In the genomic region with DNA sequence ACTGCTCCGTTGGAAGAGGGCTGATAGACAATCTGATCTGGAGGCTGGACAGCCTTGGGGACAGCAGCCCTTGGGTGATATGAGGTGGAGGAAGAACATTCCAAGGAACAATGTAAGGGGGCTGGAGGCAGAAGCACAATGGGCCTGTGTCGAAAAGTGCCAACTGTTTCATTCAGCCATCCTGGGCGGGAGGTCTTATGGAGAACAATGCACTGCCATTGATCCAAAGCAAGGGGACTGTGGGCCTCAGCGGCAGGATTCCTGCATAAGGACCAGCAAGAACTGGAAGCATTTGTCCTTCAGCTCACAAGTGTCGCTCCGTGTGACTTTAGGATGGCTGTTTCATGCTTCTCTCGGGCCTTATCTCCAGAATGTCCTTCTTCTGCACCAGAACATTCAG, we compare ENCODE assay signal across 13 mouse cellular contexts. TPM values are rescaled to one million over a fixed set of nuclear protein-coding genes. Genes with fewer than 3 reads are reported as not detected.
DNase-seq lines count a peak whose midpoint lies in the region; ATAC-seq and TF ChIP-seq lines count a peak whose summit lies in the region.
"Had no signal": no experiment of that assay in that cellular context is flagged by ENCODE, and none has a peak within 500 bp of the region (broad histone marks: within the 10 kb centered on the region; RNA-seq: fewer than 3 reads in every experiment).

No protein-coding gene starts in this region.

- H3K36me3 ChIP-seq in heart, embryonic 11.5 days (ENCODE audit: control insufficient read depth, insufficient read depth, low read length): no peaks in the 10 kb centered on the region
- no peaks in the 10 kb centered on the region for H3K36me3 ChIP-seq in hindbrain, embryonic 12.5 days
- H3K36me3 ChIP-seq in hindbrain, postnatal 0 days (ENCODE audit: insufficient read depth, low read length): no peaks in the 10 kb centered on the region
- H3K36me3 ChIP-seq: liver, embryonic 13.5 days had no signal

- ATAC-seq in heart, embryonic 11.5 days (replicated peaks; ENCODE audit: insufficient number of reproducible peaks, low FRiP score, low TSS enrichment): no peak
- peak; percentile 11; the same call in 1 of the 2 replicates for ATAC-seq in hindbrain, embryonic 12.5 days (ENCODE audit: low FRiP score)
- ATAC-seq in hindbrain, postnatal 0 days: no peak

- H3K4me1 ChIP-seq in heart, embryonic 11.5 days (ENCODE audit: control insufficient read depth, insufficient read depth, low read length): peaks cover 58% of the 10 kb centered on the region
- peaks cover 18% of the 10 kb centered on the region for H3K4me1 ChIP-seq in hindbrain, embryonic 12.5 days
- H3K4me1 ChIP-seq in hindbrain, postnatal 0 days (ENCODE audit: insufficient read depth, low read length): 0 out of 2 replicates have a peak, but pooled peaks cover 5% of the 10 kb centered on the region

- no peaks in the 10 kb centered on the region for H3K27me3 ChIP-seq in heart, embryonic 11.5 days (ENCODE audit: control insufficient read depth, insufficient read depth, low read length)
- no peaks in the 10 kb centered on the region for H3K27me3 ChIP-seq in hindbrain, embryonic 12.5 days
- H3K27me3 ChIP-seq in hindbrain, postnatal 0 days (ENCODE audit: insufficient read depth, low read length): no peaks in the 10 kb centered on the region
- H3K27me3 ChIP-seq: liver, embryonic 13.5 days had no signal

- no peak for TF ChIP-seq CTCF in hindbrain, postnatal 0 days (IDR thresholded peaks at IDR 0.05; ENCODE audit: low read depth)

- DNase-seq in heart, postnatal 25 days (ENCODE audit: low spot score): no peak
- no peak for DNase-seq in hindbrain, postnatal 0 days (ENCODE audit: low spot score)
- peak; percentile 43 for DNase-seq in brain, adult 2 months (ENCODE audit: low read depth, low spot score)
- DNase-seq in testis, postnatal 14 days (ENCODE audit: low spot score): peak; percentile 30
- DNase-seq in right cerebral cortex, postnatal 25 days: no peak
- DNase-seq: adrenal gland, postnatal 25 days; cerebellum, adult 9-11 months; gastrocnemius, postnatal 36 days; liver, embryonic 13.5 days; right cerebral cortex, adult 18-20 months; thymus, postnatal 36 days had no signal

- H3K9ac ChIP-seq in heart, embryonic 11.5 days (ENCODE audit: low read depth, low read length): no peak overlapping the region
- H3K9ac ChIP-seq in hindbrain, embryonic 12.5 days: no peak overlapping the region
- H3K9ac ChIP-seq in hindbrain, postnatal 0 days (replicated peaks; ENCODE audit: low read length): no peak overlapping the region
- H3K9ac ChIP-seq: liver, embryonic 13.5 days had no signal

- no peak overlapping the region for H3K4me3 ChIP-seq in heart, embryonic 11.5 days (ENCODE audit: low read depth, low read length)
- H3K4me3 ChIP-seq in hindbrain, embryonic 12.5 days: no peak overlapping the region
- no peak overlapping the region for H3K4me3 ChIP-seq in hindbrain, postnatal 0 days (ENCODE audit: low read length)
- H3K4me3 ChIP-seq: liver, embryonic 13.5 days had no signal

- peak overlapping the region; percentile 30; the same call in 1 of the 2 replicates for H3K27ac ChIP-seq in heart, embryonic 11.5 days (ENCODE audit: low read depth, low read length)
- H3K27ac ChIP-seq in hindbrain, embryonic 12.5 days: no peak overlapping the region
- no peak overlapping the region for H3K27ac ChIP-seq in hindbrain, postnatal 0 days
- H3K27ac ChIP-seq: liver, embryonic 13.5 days had no signal

- WGBS in heart, embryonic 11.5 days (ENCODE audit: insufficient replicate concordance): 35% methylated on average over 7 of the region's 7 CpGs
- 21% methylated on average over 7 of the region's 7 CpGs for WGBS in hindbrain, embryonic 12.5 days
- 27% methylated on average over 7 of the region's 7 CpGs for WGBS in hindbrain, postnatal 0 days

- H3K9me3 ChIP-seq in heart, embryonic 11.5 days (replicated peaks; ENCODE audit: control insufficient read depth, low read length): no peaks in the 10 kb centered on the region
- no peaks in the 10 kb centered on the region for H3K9me3 ChIP-seq in hindbrain, embryonic 12.5 days (replicated peaks)
- H3K9me3 ChIP-seq in hindbrain, postnatal 0 days (ENCODE audit: low read length): no peaks in the 10 kb centered on the region
- H3K9me3 ChIP-seq: liver, embryonic 13.5 days had no signal

- no peak overlapping the region for H3K4me2 ChIP-seq in heart, embryonic 11.5 days
- H3K4me2 ChIP-seq in hindbrain, embryonic 12.5 days (replicated peaks): no peak overlapping the region
- H3K4me2 ChIP-seq in hindbrain, postnatal 0 days (ENCODE audit: low read depth, low read length): no peak overlapping the region
- H3K4me2 ChIP-seq: liver, embryonic 13.5 days had no signal

- intact Hi-C loops in heart, postnatal 25 days (cut with DNase I): loop anchor here (5.0 to 10.0 kb wide), 2 partner anchors 118 to 280 kb away; no protein-coding TSS in a partner anchor

RNA-seq across cellular contexts. Expression of a gene that starts 54.7 kb away (rescaled TPM):
- polyA plus RNA-seq in heart, embryonic 11.5 days (2014; fragmentation: Nextera tagmentation; extraction: Ambion mirVana): 52.6 and 60.6 TPM in 2 replicates
- total RNA-seq in heart, postnatal 25 days (2021): 100 to 1,000 TPM; 444 to 447 TPM
- polyA plus RNA-seq in hindbrain, embryonic 12.5 days (2016; fragmentation: Nextera tagmentation; extraction: Ambion mirVana): 46.8 and 52.4 TPM in 2 replicates
- 466 and 482 TPM in 2 replicates for total RNA-seq in hindbrain, postnatal 0 days (2014; rRNA removed)
- 66.7 and 77.3 TPM in 2 replicates for polyA plus RNA-seq in hindbrain, postnatal 0 days (2015; fragmentation: Nextera tagmentation; extraction: Ambion mirVana)

Comparison
In these comparisons a context has a peak if more than half of its experiments do, and no peak if none do; other contexts are left out.
1. DNase-seq: peak in brain, adult 2 months (single experiment) and testis, postnatal 14 days (single experiment); none in heart, postnatal 25 days (single experiment), hindbrain, postnatal 0 days (single experiment) and right cerebral cortex, postnatal 25 days (single experiment).